Comparison of ENCODE assay signal across 8 mouse cellular contexts in the genomic region with DNA sequence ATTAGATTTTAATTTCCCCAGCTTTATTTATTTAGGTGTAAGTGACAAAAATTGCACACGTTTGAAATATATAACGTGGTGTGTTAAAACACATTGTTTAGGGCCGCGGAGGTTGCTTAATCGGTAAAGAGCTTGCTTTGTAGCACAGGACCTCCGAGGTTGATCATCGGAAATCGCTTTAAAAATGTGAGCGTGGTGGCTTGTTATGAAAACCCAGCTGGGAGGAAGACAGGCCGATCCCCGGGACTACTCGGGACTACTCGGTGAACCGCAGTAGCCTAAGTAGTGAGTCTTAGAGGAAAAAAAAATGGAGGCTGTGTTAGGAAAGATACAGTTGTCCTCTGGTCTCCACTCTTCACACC. TPM values are rescaled to one million over a fixed set of nuclear protein-coding genes. Genes with fewer than 3 reads are reported as not detected.
A peak's percentile ranks its signal among the peaks of the same experiment; 100 is the strongest.
DNase-seq lines count a peak whose midpoint lies in the region; ATAC-seq and TF ChIP-seq lines count a peak whose summit lies in the region.

No protein-coding gene starts in this region.

- H3K27me3 ChIP-seq in heart, adult 2 months (ENCODE audit: control insufficient read depth, insufficient read depth, low read length) = no peaks in the 10 kb centered on the region
- H3K27me3 ChIP-seq in forebrain, embryonic 13.5 days = no peaks in the 10 kb centered on the region
- H3K27me3 ChIP-seq in liver, embryonic 16.5 days (ENCODE audit: control insufficient read depth, insufficient read depth, low read depth, low read length) = no peaks in the 10 kb centered on the region

- no peak for TF ChIP-seq POLR2A in heart, adult 2 months (IDR thresholded peaks at IDR 0.05; ENCODE audit: insufficient read depth, low read depth, low read length)

- 3% methylated on average over 14 of the region's 14 CpGs for WGBS in heart, adult 2 months
- WGBS in forebrain, embryonic 13.5 days = 4% methylated on average over 14 of the region's 14 CpGs
- 2% methylated on average over 14 of the region's 14 CpGs for WGBS in liver, embryonic 16.5 days (ENCODE audit: insufficient replicate concordance)

- TF ChIP-seq CTCF in heart, adult 2 months (IDR thresholded peaks at IDR 0.05) = no peak

- no peak for DNase-seq in heart, adult 2 months
- no peak for DNase-seq in heart, postnatal 25 days (ENCODE audit: low spot score)
- DNase-seq in CD4-positive helper T cell, adult 2 months (ENCODE audit: low read depth, low spot score) = peak; percentile 45
- no peak for DNase-seq in gastrocnemius, postnatal 4 days (ENCODE audit: low spot score in 2 of 2)

- no peak for TF ChIP-seq EP300 in heart, adult 2 months (IDR thresholded peaks at IDR 0.05; ENCODE audit: insufficient read depth, low read depth, low read length)

- H3K4me3 ChIP-seq in heart, adult 2 months = peak overlapping the region; percentile 64
- peak overlapping the region; percentile 67 for H3K4me3 ChIP-seq in forebrain, embryonic 13.5 days
- peak overlapping the region; percentile 80 for H3K4me3 ChIP-seq in liver, embryonic 16.5 days (ENCODE audit: low read depth, low read length)

- peaks cover 6% of the 10 kb centered on the region for H3K4me1 ChIP-seq in heart, adult 2 months (ENCODE audit: control insufficient read depth, insufficient read depth, low read length)
- peaks cover 20% of the 10 kb centered on the region for H3K4me1 ChIP-seq in forebrain, embryonic 13.5 days
- peaks cover 42% of the 10 kb centered on the region for H3K4me1 ChIP-seq in liver, embryonic 16.5 days (ENCODE audit: control insufficient read depth, low read depth, low read length)

- intact Hi-C loops in heart, adult 2 months (cut with DNase I) = loop anchor here (5.0 kb wide), 1 partner anchor 168 kb away; no protein-coding TSS in a partner anchor
- intact Hi-C loops in heart, postnatal 25 days (cut with DNase I) = loop anchor here (5.0 kb wide), 1 partner anchor 117 kb away; no protein-coding TSS in a partner anchor

- H3K4me2 ChIP-seq in forebrain, embryonic 13.5 days = peak overlapping the region; percentile 85
- H3K4me2 ChIP-seq in liver, embryonic 16.5 days (ENCODE audit: low read depth, low read length) = peak overlapping the region; percentile 82

- peak overlapping the region; percentile 53 for H3K9ac ChIP-seq in heart, adult 2 months (ENCODE audit: low read depth, low read length)
- H3K9ac ChIP-seq in forebrain, embryonic 13.5 days = peak overlapping the region; percentile 74
- H3K9ac ChIP-seq in liver, embryonic 16.5 days (ENCODE audit: low read depth, low read length) = peak overlapping the region; percentile 75

- H3K36me3 ChIP-seq in heart, adult 2 months (ENCODE audit: control insufficient read depth, insufficient read depth, low read length) = no peaks in the 10 kb centered on the region
- peaks cover 2% of the 10 kb centered on the region for H3K36me3 ChIP-seq in forebrain, embryonic 13.5 days (ENCODE audit: poor library complexity, severe bottlenecking)
- H3K36me3 ChIP-seq in liver, embryonic 16.5 days (ENCODE audit: control insufficient read depth, insufficient read depth) = no peaks in the 10 kb centered on the region

- H3K79me2 ChIP-seq in heart, adult 2 months (replicated peaks; ENCODE audit: control insufficient read depth, insufficient read depth, low read length) = no peaks in the 10 kb centered on the region

- H3K27ac ChIP-seq in heart, adult 2 months = peak overlapping the region; percentile 72
- H3K27ac ChIP-seq in forebrain, embryonic 13.5 days = no peak overlapping the region; the same call in 1 of the 2 replicates
- peak overlapping the region; percentile 86 for H3K27ac ChIP-seq in liver, embryonic 16.5 days (ENCODE audit: low read length)

- H3K9me3 ChIP-seq in forebrain, embryonic 13.5 days (replicated peaks) = no peaks in the 10 kb centered on the region
- no peaks in the 10 kb centered on the region for H3K9me3 ChIP-seq in liver, embryonic 16.5 days (replicated peaks; ENCODE audit: control insufficient read depth, low read length)

- ATAC-seq in forebrain, embryonic 13.5 days = no peak
- ATAC-seq in liver, embryonic 16.5 days (ENCODE audit: low read depth) = no peak
- ATAC-seq in activated CD4-positive, CD25-positive, alpha-beta regulatory T cell, adult 4 months = no peak
- ATAC-seq in frontal cortex, adult (ENCODE audit: low TSS enrichment) = no peak

RNA-seq across cellular contexts. Expression of gene Prr3, which starts 14.8 kb away (rescaled TPM):
- total RNA-seq in heart, adult 2 months (2021) = 1 to 10 TPM; 3.9 to 4.3 TPM
- 6.8 and 7.6 TPM in 2 replicates for polyA plus RNA-seq in heart, adult 2 months (2012; rRNA removed)
- total RNA-seq in heart, postnatal 25 days (2021) = 1 to 10 TPM; 3.8 to 4.4 TPM
- 62.7 and 70.0 TPM in 2 replicates for polyA plus RNA-seq in forebrain, embryonic 13.5 days (2015; fragmentation: Nextera tagmentation; extraction: Ambion mirVana)
- polyA plus RNA-seq in liver, embryonic 16.5 days (2015; fragmentation: Nextera tagmentation; extraction: Ambion mirVana) = 5.5 and 5.9 TPM in 2 replicates
- 10 to 100 TPM; 13.6 to 17.6 TPM for polyA plus RNA-seq in activated CD4-positive, CD25-positive, alpha-beta regulatory T cell, adult 4 months (2017; shearing (Covaris generic))
- 10 to 100 TPM; 13.2 to 15.0 TPM for total RNA-seq in gastrocnemius, postnatal 4 days (2021)

RNA-seq across cellular contexts. Expression of gene Gnl1, which starts 15.2 kb away (rescaled TPM):
- total RNA-seq in heart, adult 2 months (2021) = 10 to 100 TPM; 27.4 to 35.6 TPM
- 17.0 and 18.2 TPM in 2 replicates for polyA plus RNA-seq in heart, adult 2 months (2012; rRNA removed)
- 10 to 100 TPM; 26.4 to 26.6 TPM for total RNA-seq in heart, postnatal 25 days (2021)
- 50.1 and 54.4 TPM in 2 replicates for polyA plus RNA-seq in forebrain, embryonic 13.5 days (2015; fragmentation: Nextera tagmentation; extraction: Ambion mirVana)
- 8.8 and 8.9 TPM in 2 replicates for polyA plus RNA-seq in liver, embryonic 16.5 days (2015; fragmentation: Nextera tagmentation; extraction: Ambion mirVana)
- 1 to 10 TPM; 8.1 to 9.2 TPM for polyA plus RNA-seq in activated CD4-positive, CD25-positive, alpha-beta regulatory T cell, adult 4 months (2017; shearing (Covaris generic))
- total RNA-seq in gastrocnemius, postnatal 4 days (2021) = 10 to 100 TPM; 34.3 to 38.7 TPM

RNA-seq across cellular contexts. Expression of gene Abcf1, which starts 25.3 kb away (rescaled TPM):
- 10 to 100 TPM; 63.0 to 75.2 TPM for total RNA-seq in heart, adult 2 months (2021)
- 54.5 and 59.6 TPM in 2 replicates for polyA plus RNA-seq in heart, adult 2 months (2012; rRNA removed)
- 10 to 100 TPM; 64.2 to 66.6 TPM for total RNA-seq in heart, postnatal 25 days (2021)
- 108 and 120 TPM in 2 replicates for polyA plus RNA-seq in forebrain, embryonic 13.5 days (2015; fragmentation: Nextera tagmentation; extraction: Ambion mirVana)
- polyA plus RNA-seq in liver, embryonic 16.5 days (2015; fragmentation: Nextera tagmentation; extraction: Ambion mirVana) = 42.4 and 43.9 TPM in 2 replicates
- polyA plus RNA-seq in activated CD4-positive, CD25-positive, alpha-beta regulatory T cell, adult 4 months (2017; shearing (Covaris generic)) = 100 to 1,000 TPM in 1 of 2 experiments, 10 to 100 TPM in 1; 99.6 to 137 TPM
- total RNA-seq in gastrocnemius, postnatal 4 days (2021) = 10 to 100 TPM; 74.3 to 75.6 TPM

RNA-seq across cellular contexts. Expression of gene H2-T24, which starts 25.5 kb away (rescaled TPM):
- 1 to 10 TPM; 7.5 to 9.6 TPM for total RNA-seq in heart, adult 2 months (2021)
- polyA plus RNA-seq in heart, adult 2 months (2012; rRNA removed) = 4.3 and 9.4 TPM in 2 replicates
- total RNA-seq in heart, postnatal 25 days (2021) = 1 to 10 TPM; 7.4 to 7.5 TPM
- polyA plus RNA-seq in forebrain, embryonic 13.5 days (2015; fragmentation: Nextera tagmentation; extraction: Ambion mirVana) = 6.3 and 6.5 TPM in 2 replicates
- polyA plus RNA-seq in liver, embryonic 16.5 days (2015; fragmentation: Nextera tagmentation; extraction: Ambion mirVana) = 6.6 and 7.9 TPM in 2 replicates
- 10 to 100 TPM; 36.4 to 43.7 TPM for polyA plus RNA-seq in activated CD4-positive, CD25-positive, alpha-beta regulatory T cell, adult 4 months (2017; shearing (Covaris generic))
- under 1 TPM; 0.44 to 0.76 TPM for total RNA-seq in gastrocnemius, postnatal 4 days (2021)

RNA-seq across cellular contexts. Expression of gene H2-T23, which starts 37.8 kb away (rescaled TPM):
- total RNA-seq in heart, adult 2 months (2021) = 10 to 100 TPM; 27.3 to 34.1 TPM
- polyA plus RNA-seq in heart, adult 2 months (2012; rRNA removed) = 43.4 and 46.4 TPM in 2 replicates
- 10 to 100 TPM; 20.2 to 25.6 TPM for total RNA-seq in heart, postnatal 25 days (2021)
- 5.6 and 5.7 TPM in 2 replicates for polyA plus RNA-seq in forebrain, embryonic 13.5 days (2015; fragmentation: Nextera tagmentation; extraction: Ambion mirVana)
- 69.6 and 73.5 TPM in 2 replicates for polyA plus RNA-seq in liver, embryonic 16.5 days (2015; fragmentation: Nextera tagmentation; extraction: Ambion mirVana)
- polyA plus RNA-seq in activated CD4-positive, CD25-positive, alpha-beta regulatory T cell, adult 4 months (2017; shearing (Covaris generic)) = 1,000 to 10,000 TPM in 1 of 2 experiments, 100 to 1,000 TPM in 1; 679 to 1,228 TPM
- 1 to 10 TPM; 5.0 to 5.7 TPM for total RNA-seq in gastrocnemius, postnatal 4 days (2021)
